Mouse (Mus musculus) erythroblast, embryonic 14.5 days (primary cell): ENCODE measurements around the gene Cacna1c.

ENCODE experiments used
- GATA1 ChIP-seq: IDR thresholded peaks from 2 replicates; pipeline ENCODE4 v1.6.1; 2012; ENCODE audit warnings: low read length, inconsistent platforms, mixed read lengths
- TAL1 ChIP-seq: IDR thresholded peaks from 3 replicates; pipeline ENCODE4 v1.6.1; 2012; ENCODE audit warnings: low read length, inconsistent platforms, mixed read lengths

GRCm38 (mm10) chr6:118621866-118622265, 574.4 kb downstream of the Cacna1c start:
- no peak for TF ChIP-seq GATA1
- TF ChIP-seq TAL1 = no peak
